Mouse (Mus musculus): ENCODE measurements around the gene Eif4e2. TPM values are rescaled to one million over a fixed set of nuclear protein-coding genes. Genes with fewer than 3 reads are reported as not detected.

Eif4e2 gene
- polyA plus RNA-seq, 1 experiment from 2014 or later = 99.0 TPM

GRCm38 (mm10) chr1:87264134-87265006 is 50.7 kb downstream of the Eif4e2 start, which contains the start of gene Efhd1:
Efhd1 (plus strand) TSS chr1:87264363.
- H3K27me3 ChIP-seq = peaks cover 89% of the 10 kb centered on the region
- H3K9me3 ChIP-seq (replicated peaks) = no peaks in the 10 kb centered on the region
- peak within 1 kb of the TSS; percentile 39 for H3K9ac ChIP-seq
- H3K4me1 ChIP-seq (replicated peaks) = peaks cover 24% of the 10 kb centered on the region
- peak within 1 kb of the TSS; percentile 53 for H3K4me3 ChIP-seq
- 0 out of 2 replicates have a peak, but pooled peaks have one; percentile 39 for ATAC-seq (replicated peaks; ENCODE audit: insufficient number of reproducible peaks, insufficient read depth, low FRiP score, low read depth)
- no peaks in the 10 kb centered on the region for H3K36me3 ChIP-seq
- H3K27ac ChIP-seq = no peak within 1 kb of the TSS
- H3K4me2 ChIP-seq = peak within 1 kb of the TSS; percentile 96
- WGBS = under 1% methylated on average over 70 of the region's 70 CpGs

- Histone ChIP-seq H3K27ac (no peak overlapping the region), H3K9me3 (replicated peaks) (no peaks in the 10 kb centered on the region), H3K4me3 (peak overlapping the region; percentile 53), H3K4me2 (peak overlapping the region; percentile 96), H3K27me3 (peaks cover 90% of the 10 kb centered on the region), H3K9ac (no peak overlapping the region), H3K36me3 (no peaks in the 10 kb centered on the region), H3K4me1 (replicated peaks) (peaks cover 26% of the 10 kb centered on the region)
- 2% methylated on average over 13 of the region's 13 CpGs for WGBS
- ATAC-seq (replicated peaks; ENCODE audit: insufficient number of reproducible peaks, insufficient read depth, low FRiP score, low read depth) = no peak
Observed at GRCm38 (mm10) chr1:87265200-87265599, 51.5 kb downstream of the Eif4e2 start.

GRCm38 (mm10) chr1:87266296-87267090 is 52.8 kb downstream of the Eif4e2 start:
- H3K4me3 ChIP-seq = no peak overlapping the region
- no peak for ATAC-seq (replicated peaks; ENCODE audit: insufficient number of reproducible peaks, insufficient read depth, low FRiP score, low read depth)
- 38% methylated on average over 8 of the region's 8 CpGs for whole genome bisulfite sequencing
- peak overlapping the region; percentile 96; the same call in 1 of the 2 replicates for H3K4me2 ChIP-seq
- no peak overlapping the region for H3K27ac ChIP-seq
- H3K36me3 ChIP-seq = no peaks in the 10 kb centered on the region
- no peaks in the 10 kb centered on the region for H3K9me3 ChIP-seq (replicated peaks)
- peaks cover 78% of the 10 kb centered on the region for H3K27me3 ChIP-seq
- H3K4me1 ChIP-seq (replicated peaks) = peaks cover 39% of the 10 kb centered on the region
- no peak overlapping the region for H3K9ac ChIP-seq

- Histone ChIP-seq H3K9me3 (replicated peaks) (no peaks in the 10 kb centered on the region), H3K27ac (no peak overlapping the region), H3K4me1 (replicated peaks) (peaks cover 35% of the 10 kb centered on the region), H3K4me2 (no peak overlapping the region), H3K4me3 (no peak overlapping the region), H3K36me3 (no peaks in the 10 kb centered on the region), H3K27me3 (peaks cover 43% of the 10 kb centered on the region), H3K9ac (no peak overlapping the region)
- no peak for ATAC-seq (replicated peaks; ENCODE audit: insufficient number of reproducible peaks, insufficient read depth, low FRiP score, low read depth)
- 46% methylated on average over 3 of the region's 3 CpGs for WGBS
Observed at GRCm38 (mm10) chr1:87270204-87270603, 56.5 kb downstream of the Eif4e2 start.

GRCm38 (mm10) chr1:87270641-87271467 is 57.1 kb downstream of the Eif4e2 start:
- Histone ChIP-seq H3K4me1 (replicated peaks) (peaks cover 29% of the 10 kb centered on the region), H3K9ac (no peak overlapping the region), H3K4me3 (no peak overlapping the region), H3K9me3 (replicated peaks) (no peaks in the 10 kb centered on the region), H3K4me2 (0 out of 2 replicates have a peak overlapping the region, but pooled peaks have one; percentile 21), H3K36me3 (no peaks in the 10 kb centered on the region), H3K27me3 (peaks cover 36% of the 10 kb centered on the region), H3K27ac (peak overlapping the region; percentile 6; the same call in 1 of the 2 replicates)
- 21% methylated on average over 20 of the region's 20 CpGs for WGBS
- 0 out of 2 replicates have a peak, but pooled peaks have one; percentile 32 for ATAC-seq (replicated peaks; ENCODE audit: insufficient number of reproducible peaks, insufficient read depth, low FRiP score, low read depth)

- Histone ChIP-seq H3K27me3 (peaks cover 29% of the 10 kb centered on the region), H3K4me2 (no peak overlapping the region), H3K27ac (no peak overlapping the region), H3K9ac (no peak overlapping the region), H3K4me1 (replicated peaks) (peaks cover 27% of the 10 kb centered on the region), H3K4me3 (no peak overlapping the region), H3K36me3 (no peaks in the 10 kb centered on the region), H3K9me3 (replicated peaks) (no peaks in the 10 kb centered on the region)
- ATAC-seq (replicated peaks; ENCODE audit: insufficient number of reproducible peaks, insufficient read depth, low FRiP score, low read depth) = no peak
- 83% methylated on average over 1 of the region's 1 CpGs for WGBS
Observed at GRCm38 (mm10) chr1:87271596-87271995, 57.9 kb downstream of the Eif4e2 start.

- 50% methylated on average over 3 of the region's 3 CpGs for WGBS
- H3K36me3 ChIP-seq = no peaks in the 10 kb centered on the region
- H3K4me3 ChIP-seq = no peak overlapping the region
- H3K9ac ChIP-seq = no peak overlapping the region
- H3K9me3 ChIP-seq (replicated peaks) = no peaks in the 10 kb centered on the region
- ATAC-seq (replicated peaks; ENCODE audit: insufficient number of reproducible peaks, insufficient read depth, low FRiP score, low read depth) = no peak
- H3K4me2 ChIP-seq = no peak overlapping the region
- peaks cover 24% of the 10 kb centered on the region for H3K27me3 ChIP-seq
- no peak overlapping the region for H3K27ac ChIP-seq
- peaks cover 27% of the 10 kb centered on the region for H3K4me1 ChIP-seq (replicated peaks)
Observed at GRCm38 (mm10) chr1:87272462-87272861, 58.7 kb downstream of the Eif4e2 start.

- Histone ChIP-seq H3K9me3 (replicated peaks) (no peaks in the 10 kb centered on the region), H3K36me3 (no peaks in the 10 kb centered on the region), H3K27me3 (peaks cover 14% of the 10 kb centered on the region), H3K4me1 (replicated peaks) (peaks cover 27% of the 10 kb centered on the region), H3K27ac (peak overlapping the region; percentile 27), H3K4me3 (no peak overlapping the region), H3K9ac (no peak overlapping the region), H3K4me2 (no peak overlapping the region)
- peak; percentile 68 for ATAC-seq (replicated peaks; ENCODE audit: insufficient number of reproducible peaks, insufficient read depth, low FRiP score, low read depth)
- 30% methylated on average over 3 of the region's 3 CpGs for WGBS
Observed at GRCm38 (mm10) chr1:87273514-87273942, 59.8 kb downstream of the Eif4e2 start.

GRCm38 (mm10) chr1:87274134-87274533 is 60.4 kb downstream of the Eif4e2 start:
- Histone ChIP-seq H3K27me3 (peaks cover 8% of the 10 kb centered on the region), H3K4me1 (replicated peaks) (peaks cover 27% of the 10 kb centered on the region), H3K4me3 (no peak overlapping the region), H3K36me3 (no peaks in the 10 kb centered on the region), H3K27ac (peak overlapping the region; percentile 27), H3K9ac (no peak overlapping the region), H3K4me2 (no peak overlapping the region), H3K9me3 (replicated peaks) (no peaks in the 10 kb centered on the region)
- 60% methylated on average over 4 of the region's 4 CpGs for WGBS
- no peak for ATAC-seq (replicated peaks; ENCODE audit: insufficient number of reproducible peaks, insufficient read depth, low FRiP score, low read depth)

GRCm38 (mm10) chr1:87275151-87275550 is 61.4 kb downstream of the Eif4e2 start:
- Histone ChIP-seq H3K9me3 (replicated peaks) (no peaks in the 10 kb centered on the region), H3K4me1 (replicated peaks) (peaks cover 26% of the 10 kb centered on the region), H3K27ac (no peak overlapping the region), H3K27me3 (peaks cover under 1% of the 10 kb centered on the region; the same call in 1 of the 2 replicates), H3K36me3 (no peaks in the 10 kb centered on the region), H3K4me3 (no peak overlapping the region), H3K9ac (no peak overlapping the region), H3K4me2 (no peak overlapping the region)
- WGBS = 86% methylated on average over 12 of the region's 12 CpGs
- no peak for ATAC-seq (replicated peaks; ENCODE audit: insufficient number of reproducible peaks, insufficient read depth, low FRiP score, low read depth)
